Mouse (Mus musculus) cerebellum, postnatal 25 days (tissue): ENCODE measurements around the gene Aacs.
A peak's percentile ranks its signal among the peaks of the same experiment; 100 is the strongest.
"Not testable (repeated sequence)": the region's sequence is repeated elsewhere in the genome, so short reads cannot be mapped to it uniquely, and the experiment has no call there.

Experiments used
- DNase-seq, 2 experiments: peaks; one replicate each; pipeline ENCODE4 v3.0.0; 2021; ENCODE audit warnings: mixed read lengths in 2 of 2

Gene Aacs

GRCm38 (mm10) chr5:125475601-125476285, at the start of gene Aacs:
TSS of gene Aacs (plus strand) at chr5:125475814.
- peak; percentile 99 for DNase-seq

GRCm38 (mm10) chr5:125426343-125426742, 49.3 kb upstream of the Aacs start:
- DNase-seq, result no peak

- DNase-seq, result not testable (repeated sequence)
These were observed 43.3 kb upstream of the Aacs start for GRCm38 (mm10) chr5:125432324-125432723.

GRCm38 (mm10) chr5:125433793-125434337, 41.7 kb upstream of the Aacs start, which contains the start of gene Dhx37:
TSS of gene Dhx37 (minus strand) at chr5:125434121.
- DNase-seq, result peak; percentile 92 to 97

DNA sequence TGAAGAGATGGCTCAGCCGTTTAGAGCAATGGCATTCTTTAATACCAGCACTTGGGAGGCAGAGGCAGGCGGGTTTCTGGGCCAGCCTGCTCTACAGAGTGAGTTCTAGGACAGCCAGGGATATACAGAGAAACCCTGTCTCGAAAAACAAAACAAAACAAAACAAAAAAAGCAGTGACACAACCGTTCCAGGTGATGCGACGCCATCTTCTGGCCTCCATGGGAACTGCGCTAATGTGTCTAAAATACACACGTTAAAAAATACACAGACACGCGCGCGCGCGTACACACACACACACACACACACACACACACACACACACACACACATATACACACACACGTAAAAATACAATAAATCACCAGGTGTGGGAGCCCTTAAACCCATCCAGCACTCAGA, 41.3 kb upstream of the Aacs start:
- peak in 1 of 2 experiments; percentile 44 for DNase-seq

DNA sequence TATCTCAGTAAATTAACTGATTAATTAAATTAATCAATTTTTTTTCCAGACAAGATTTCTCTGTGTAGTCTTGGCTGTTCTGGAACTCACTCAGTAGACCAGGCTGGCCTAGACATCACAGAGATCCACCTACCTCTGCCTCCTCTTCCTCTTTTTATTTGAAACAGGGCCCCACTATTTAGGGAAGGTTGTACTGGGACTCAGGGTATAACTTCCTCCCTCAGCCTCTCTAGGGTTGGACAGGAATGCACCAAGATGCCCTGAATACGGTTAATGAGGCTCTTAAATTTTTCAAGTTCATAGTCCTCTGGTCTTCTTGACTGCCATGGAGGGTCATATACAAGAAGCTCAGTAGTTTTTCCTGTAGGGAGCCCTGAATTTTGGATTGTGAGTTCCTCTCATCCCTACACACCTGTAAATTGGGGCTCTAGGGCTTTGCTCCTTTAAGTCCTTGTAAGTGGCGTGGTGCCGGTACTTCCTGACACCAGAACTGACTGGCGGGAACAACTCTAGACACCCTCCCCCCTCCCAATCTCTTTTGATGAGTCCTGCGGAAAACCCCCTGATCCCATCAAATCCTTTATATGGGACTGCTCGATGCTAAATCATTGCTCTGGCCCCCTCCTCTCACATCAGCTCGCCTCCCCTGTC, 34.9 kb upstream of the Aacs start:
- DNase-seq, result no peak

DNA sequence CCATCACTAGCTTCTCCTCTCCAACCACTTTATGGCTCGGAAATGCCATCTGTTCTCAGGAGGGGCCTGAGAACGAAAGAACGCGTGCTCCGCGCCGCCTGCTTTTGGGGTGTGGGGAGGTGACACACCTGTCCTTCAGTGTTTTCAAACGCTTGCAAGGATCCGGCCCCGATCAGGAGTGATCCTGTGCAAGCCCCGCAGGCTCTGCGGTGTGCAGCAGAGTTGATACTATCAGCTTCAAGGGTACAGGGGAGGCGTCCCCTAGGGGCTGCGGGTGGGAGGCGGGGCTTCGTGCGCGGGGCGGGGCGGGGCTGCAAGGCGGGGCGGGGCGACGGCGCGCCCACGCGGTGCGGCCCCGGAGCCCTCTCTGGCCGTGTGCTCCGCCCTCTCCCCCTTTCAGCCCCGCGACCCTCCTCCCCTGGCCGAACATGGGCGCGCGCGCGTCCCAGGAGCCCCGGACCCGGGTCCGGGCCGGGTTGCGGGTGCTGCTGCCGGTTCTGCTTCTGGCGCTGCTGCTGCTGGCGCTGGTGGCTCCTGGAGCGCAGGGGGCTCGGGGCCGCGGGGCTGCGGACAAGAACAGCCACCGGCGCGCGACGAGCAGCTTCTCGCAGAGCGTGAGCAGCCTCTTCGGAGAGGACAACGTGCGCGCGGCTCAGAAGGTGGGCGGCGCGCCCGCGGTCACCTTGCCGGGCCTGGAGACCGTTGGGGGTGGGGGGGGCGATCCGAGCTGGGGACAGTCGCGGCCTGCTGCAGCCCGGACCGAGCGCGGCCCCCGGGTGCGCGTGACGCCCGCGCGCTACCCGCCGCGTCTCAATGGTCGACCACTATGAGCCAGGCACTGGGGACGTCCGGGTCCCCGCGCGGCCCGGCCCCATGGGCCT, 34.1 kb upstream of the Aacs start, which contains the start of gene Bri3bp:
TSS of gene Bri3bp (plus strand) at position 335 of the 881 bp plus-strand sequence.
- peak; percentile 77 to 82 for DNase-seq

GRCm38 (mm10) chr5:125442136-125442995, 33.2 kb upstream of the Aacs start:
- no peak for DNase-seq

- no peak for DNase-seq
These were observed 32.3 kb upstream of the Aacs start for GRCm38 (mm10) chr5:125443335-125443734.

- no peak for DNase-seq
These were observed 31.7 kb upstream of the Aacs start for GRCm38 (mm10) chr5:125443915-125444314.

GRCm38 (mm10) chr5:125444554-125444953, 31.1 kb upstream of the Aacs start:
- no peak for DNase-seq

DNA sequence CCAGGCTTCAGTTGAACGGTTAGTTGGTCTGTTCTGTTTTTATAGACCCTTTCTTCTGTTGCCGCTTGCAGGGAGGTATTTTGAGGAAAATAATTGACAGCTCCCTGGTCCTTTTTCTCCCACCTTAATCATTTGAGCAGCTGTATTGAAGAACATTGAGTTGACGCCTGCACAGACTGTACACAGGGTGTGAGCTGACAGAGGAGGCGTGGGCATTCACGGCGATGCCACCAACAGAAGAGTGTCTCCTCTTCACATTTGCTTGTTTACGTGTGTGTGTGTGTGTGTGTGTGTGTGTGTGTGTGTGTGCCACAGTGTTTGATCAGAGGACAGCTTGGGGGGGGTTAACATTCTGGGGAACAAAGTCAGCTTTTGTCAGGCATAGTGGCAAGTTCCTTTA, 29.3 kb upstream of the Aacs start:
- no peak for DNase-seq

GRCm38 (mm10) chr5:125448026-125448425, 27.6 kb upstream of the Aacs start:
- DNase-seq, result no peak

DNA sequence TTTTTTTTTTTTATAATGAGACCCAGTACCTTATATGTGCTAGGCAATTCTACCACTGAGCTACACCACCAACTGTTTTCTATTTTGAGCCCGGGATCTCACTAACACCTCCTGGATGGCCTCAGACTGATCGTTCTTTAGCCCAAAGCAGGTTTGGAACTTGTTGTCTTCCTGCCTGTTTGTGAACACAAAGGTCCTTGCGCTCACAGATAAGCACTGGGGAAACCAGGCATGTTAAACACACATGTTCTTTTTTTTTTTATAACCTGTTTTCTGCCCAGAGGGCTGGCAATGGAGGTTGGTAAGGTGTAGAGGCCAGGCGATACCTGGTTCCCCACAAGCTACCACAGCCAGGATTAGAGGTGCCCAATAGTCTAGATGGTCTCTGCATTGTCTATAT, 27.0 kb upstream of the Aacs start:
- no peak for DNase-seq

- DNase-seq, result no peak
These were observed 26.3 kb upstream of the Aacs start for GRCm38 (mm10) chr5:125449306-125449705.

- no peak for DNase-seq
These were observed 23.0 kb upstream of the Aacs start for GRCm38 (mm10) chr5:125452573-125452972.

GRCm38 (mm10) chr5:125456100-125456499, 19.5 kb upstream of the Aacs start:
- DNase-seq, result no peak

DNA sequence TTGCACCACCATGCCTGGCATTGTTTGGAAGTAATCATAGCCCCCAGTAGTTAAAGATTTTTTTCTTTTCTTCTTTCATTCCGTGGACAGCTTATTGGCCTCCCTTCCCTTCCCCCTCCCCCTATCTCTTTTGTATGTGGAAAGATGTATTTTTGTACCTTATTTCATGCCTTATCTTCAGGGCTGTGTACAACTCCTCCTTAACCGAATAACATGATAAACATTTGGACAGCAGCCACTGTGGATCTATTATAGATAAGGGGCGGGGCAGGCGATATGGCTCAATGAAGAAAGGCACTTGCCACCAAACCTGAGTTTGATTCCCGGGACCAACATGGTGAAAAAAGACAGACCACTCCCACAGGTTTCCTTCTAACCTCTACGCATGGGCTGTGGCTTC, 18.1 kb upstream of the Aacs start:
- no peak for DNase-seq

- DNase-seq, result no peak
These were observed 15.0 kb upstream of the Aacs start for GRCm38 (mm10) chr5:125460574-125460973.

DNA sequence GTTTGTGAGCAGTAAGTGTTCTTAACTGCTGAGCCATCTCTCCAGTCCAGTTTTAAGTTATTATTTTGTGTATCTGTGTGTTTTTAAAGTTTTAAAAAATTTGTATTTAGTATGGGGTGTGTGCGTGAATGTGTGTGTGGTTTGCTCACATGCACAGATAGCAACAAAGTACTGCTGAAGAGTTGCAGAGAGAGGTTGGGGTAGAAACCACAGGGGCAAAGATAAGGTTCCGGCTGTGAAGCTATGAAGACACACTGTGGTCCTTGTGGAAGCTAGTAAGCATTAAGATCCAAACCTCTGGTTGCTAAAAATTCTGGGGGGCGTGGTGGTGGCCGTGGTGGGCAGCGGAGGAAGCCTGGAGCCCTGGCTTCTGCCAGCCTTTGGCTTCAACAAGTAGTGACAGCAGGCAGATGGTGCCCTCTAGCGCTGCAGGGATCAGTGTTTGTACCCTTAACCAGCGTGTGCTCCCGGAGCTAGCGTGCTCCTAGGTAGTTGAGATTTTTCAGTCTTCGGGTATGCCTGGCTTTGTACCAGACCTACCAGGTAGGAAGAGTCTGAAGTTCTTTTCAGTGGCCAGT, 13.7 kb upstream of the Aacs start:
- DNase-seq, result peak; percentile 63 to 78

- no peak for DNase-seq
These were observed 10.4 kb upstream of the Aacs start for GRCm38 (mm10) chr5:125465192-125465591.

DNA sequence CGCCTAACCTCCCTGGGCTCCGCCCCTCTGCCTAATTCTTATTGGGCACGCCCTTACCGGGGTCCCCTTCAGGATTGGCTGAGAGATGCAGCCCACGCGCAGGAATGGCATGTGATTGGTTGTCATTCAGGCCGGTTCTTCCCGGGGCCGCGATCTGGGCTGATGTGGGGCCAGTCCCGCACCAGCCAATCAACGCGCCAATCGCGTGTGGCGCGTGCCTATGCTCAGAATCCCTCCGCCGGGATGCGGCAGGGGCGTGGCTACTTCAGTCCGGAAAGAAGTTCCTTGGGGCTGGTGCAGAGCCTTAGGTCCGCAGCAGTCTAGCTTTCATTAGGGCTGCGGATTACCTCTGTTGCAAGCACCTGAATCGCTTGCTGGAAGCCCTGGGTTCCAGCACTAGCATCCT, 9.9 kb upstream of the Aacs start:
- DNase-seq, result peak; percentile 93 to 96
